Mouse (Mus musculus) limb, embryonic 14.5 days (tissue): Measurements from ENCODE around the gene Bbip1. TPM values are rescaled to one million over a fixed set of nuclear protein-coding genes. Genes with fewer than 3 reads are reported as not detected.

Experiments used
- ATAC-seq: fragments of 200-750 bp; cut with Nextera tagmentation; 2 replicates; pipeline ENCODE4 v1.8.0; 2017; ENCODE audit warnings: low read depth, moderate number of reproducible peaks, moderate TSS enrichment; ENCODE audit not compliant: low FRiP score
- DNase-seq: peaks from one replicate; pipeline ENCODE4 v3.0.0-alpha.2; 2015; ENCODE audit warnings: low spot score
- H3K27ac ChIP-seq: fragments of 300-500 bp; sonication (generic); replicated peaks from 2 replicates; pipeline ENCODE4 v1.5.1; 2014; ENCODE audit warnings: low read depth, mild to moderate bottlenecking, low read length, moderate library complexity, mixed read lengths
- H3K27me3 ChIP-seq: fragments of 300-500 bp; sonication (generic); 2 replicates; pipeline ENCODE4 v1.6.1; 2014; ENCODE audit warnings: low read length, mixed read lengths; ENCODE audit not compliant: control insufficient read depth, insufficient read depth
- H3K36me3 ChIP-seq: fragments of 300-500 bp; sonication (generic); 2 replicates; pipeline ENCODE4 v1.6.1; 2014; ENCODE audit warnings: mild to moderate bottlenecking, low read length, moderate library complexity, mixed read lengths; ENCODE audit not compliant: control insufficient read depth, insufficient read depth
- H3K4me1 ChIP-seq: fragments of 300-500 bp; sonication (generic); 2 replicates; pipeline ENCODE4 v1.6.1; 2014; ENCODE audit warnings: antibody characterized with exemption, low read length, mixed read lengths; ENCODE audit not compliant: control insufficient read depth, insufficient read depth
- H3K4me2 ChIP-seq: fragments of 300-500 bp; sonication (generic); replicated peaks from 2 replicates; pipeline ENCODE4 v1.6.1; 2014; ENCODE audit warnings: low read depth, mild to moderate bottlenecking, low read length, moderate library complexity; ENCODE audit not compliant: severe bottlenecking
- H3K4me3 ChIP-seq: fragments of 300-500 bp; sonication (generic); replicated peaks from 2 replicates; pipeline ENCODE4 v1.5.1; 2014; ENCODE audit warnings: low read length
- H3K9ac ChIP-seq: fragments of 300-500 bp; sonication (generic); 2 replicates; pipeline ENCODE4 v1.6.1; 2014; ENCODE audit warnings: mild to moderate bottlenecking, low read depth, low read length, moderate library complexity; ENCODE audit not compliant: severe bottlenecking
- H3K9me3 ChIP-seq: fragments of 300-500 bp; sonication (generic); 2 replicates; pipeline ENCODE4 v1.6.1; 2016; ENCODE audit warnings: low read length; ENCODE audit not compliant: control insufficient read depth
- POLR2A ChIP-seq: fragments of 200-500 bp; IDR thresholded peaks from 2 replicates; pipeline ENCODE4 v1.8.0; 2012; ENCODE audit warnings: inconsistent platforms, mild to moderate bottlenecking, moderate library complexity, borderline replicate concordance; ENCODE audit not compliant: insufficient read depth, insufficient read length; ENCODE audit errors: extremely low read depth
- WGBS: fragments of 180-500 bp; shearing (Covaris S2); extraction: QIAGEN DNeasy Blood & Tissue Kit; methylation state at CpG from one replicate; pipeline ENCODE4 v1.1.7; 2014; 5-methylcytosine and 5-hydroxymethylcytosine counted together
- polyA plus RNA-seq, 2 experiments: library from polyadenylated mRNA; depleted of rRNA in 1 of 2; stranded (reverse) in 1 of 2; unstranded in 1 of 2; fragments of >200 nt; fragmentation: Nextera tagmentation in 1 of 2; extraction: Ambion mirVana in 1 of 2; gene quantifications; 2 replicates each; pipeline versions ENCODE4 v1.2.1 to v1.2.3; 2012 to 2014

Bbip1 gene
- polyA plus RNA-seq, 2 experiments = 57.2 to 78.8 TPM

DNA sequence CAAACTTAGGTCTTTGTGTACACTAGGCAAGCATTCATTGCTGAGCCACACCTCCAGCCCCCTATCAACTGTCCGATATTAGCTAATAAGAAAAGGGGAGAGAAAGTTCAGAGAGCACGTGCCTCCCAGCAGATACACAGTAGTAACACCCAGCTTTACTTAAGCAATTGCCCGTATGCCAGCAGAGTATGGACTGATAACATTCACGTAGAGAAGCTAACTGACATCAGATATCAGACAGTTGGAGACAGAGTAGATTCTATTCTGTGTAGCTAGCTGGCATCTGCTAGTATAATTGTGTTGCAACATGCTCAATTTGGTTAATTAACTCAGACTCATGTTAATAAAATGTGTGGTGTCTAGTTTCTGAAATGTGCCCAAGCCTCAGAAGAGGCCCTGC, 3.3 kb downstream of the Bbip1 start:
- no peak for ATAC-seq
- Histone ChIP-seq H3K9me3 (no peaks in the 10 kb centered on the region), H3K4me1 (peaks cover 3% of the 10 kb centered on the region), H3K27me3 (no peaks in the 10 kb centered on the region), H3K36me3 (peaks cover 13% of the 10 kb centered on the region), H3K27ac (no peak overlapping the region), H3K4me3 (no peak overlapping the region), H3K9ac (no peak overlapping the region), H3K4me2 (no peak overlapping the region)
- DNase-seq = no peak
- WGBS = 93% methylated on average over 4 of the region's 4 CpGs
- TF ChIP-seq POLR2A = no peak

DNA sequence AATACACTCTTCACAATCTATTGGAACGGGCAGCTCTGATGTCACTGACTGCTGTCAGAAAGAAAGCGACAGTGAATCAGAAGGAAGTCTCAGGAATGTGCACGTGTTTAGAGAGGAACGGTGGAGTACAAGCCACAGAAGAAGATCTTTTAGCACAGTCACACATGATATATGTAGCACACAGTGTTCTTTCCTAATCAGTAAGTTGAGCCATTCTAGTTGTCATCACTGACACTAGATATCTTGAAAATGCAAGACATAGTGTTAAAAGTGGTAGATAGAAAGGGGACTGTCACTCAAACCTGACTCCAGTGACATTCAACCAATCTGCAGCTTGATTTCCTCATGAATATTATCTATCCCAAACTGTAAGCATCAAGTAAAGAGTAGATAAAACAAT, 5.0 kb downstream of the Bbip1 start:
- ATAC-seq = no peak
- H3K27ac ChIP-seq = no peak overlapping the region
- no peaks in the 10 kb centered on the region for H3K27me3 ChIP-seq
- no peak overlapping the region for H3K4me2 ChIP-seq
- H3K9ac ChIP-seq = no peak overlapping the region
- H3K36me3 ChIP-seq = peaks cover 20% of the 10 kb centered on the region
- H3K9me3 ChIP-seq = no peaks in the 10 kb centered on the region
- 88% methylated on average over 4 of the region's 4 CpGs for WGBS
- H3K4me1 ChIP-seq = no peaks in the 10 kb centered on the region; the same call in 1 of the 2 replicates
- no peak for DNase-seq
- no peak overlapping the region for H3K4me3 ChIP-seq
- TF ChIP-seq POLR2A = no peak

DNA sequence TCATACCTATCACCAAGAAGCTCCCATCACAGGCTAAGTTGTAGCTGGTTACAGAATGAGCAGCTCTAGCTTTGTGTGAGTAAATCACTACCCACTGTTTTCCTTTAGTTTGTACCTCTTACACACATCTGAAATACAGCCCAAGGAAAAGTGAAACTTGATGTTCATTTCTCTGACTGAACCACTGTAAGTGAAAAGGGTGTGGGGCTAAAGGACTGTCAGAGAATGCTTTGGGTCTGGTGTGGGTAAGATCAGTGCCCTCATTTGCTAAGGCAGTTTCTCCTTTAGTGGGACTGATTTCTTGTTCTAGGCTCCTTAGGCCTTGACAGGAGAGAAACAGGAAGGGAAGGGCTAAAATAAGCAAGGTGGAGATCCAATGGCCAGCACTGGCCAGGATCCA, 10.4 kb downstream of the Bbip1 start:
- DNase-seq (no peak), ATAC-seq (no peak)
- Histone ChIP-seq H3K4me2 (no peak overlapping the region), H3K27ac (no peak overlapping the region), H3K4me3 (no peak overlapping the region), H3K36me3 (peaks cover 48% of the 10 kb centered on the region), H3K9me3 (no peaks in the 10 kb centered on the region), H3K9ac (no peak overlapping the region), H3K4me1 (no peaks in the 10 kb centered on the region), H3K27me3 (no peaks in the 10 kb centered on the region)
- no peak for TF ChIP-seq POLR2A

DNA sequence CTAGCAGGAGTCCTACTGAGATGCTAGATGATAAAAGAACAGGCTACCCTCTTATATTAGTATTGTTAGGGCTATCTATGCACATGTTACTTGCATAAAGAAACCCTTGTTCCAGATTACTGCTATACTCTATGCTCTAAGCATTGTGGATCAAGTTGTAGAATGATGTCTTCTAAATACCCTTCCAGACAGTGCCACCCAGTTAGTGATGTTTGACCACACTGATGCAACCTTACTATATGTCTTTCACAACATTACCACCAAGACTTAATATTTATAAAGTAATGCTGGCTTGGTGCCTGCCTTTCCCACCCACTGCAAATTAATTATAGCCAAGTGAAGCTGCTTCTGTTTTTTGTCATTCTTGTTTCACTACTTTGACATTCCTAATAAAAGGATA, 11.4 kb downstream of the Bbip1 start:
- no peaks in the 10 kb centered on the region for H3K9me3 ChIP-seq
- no peak for TF ChIP-seq POLR2A
- no peak overlapping the region for H3K4me2 ChIP-seq
- no peaks in the 10 kb centered on the region for H3K4me1 ChIP-seq
- H3K4me3 ChIP-seq = no peak overlapping the region
- H3K9ac ChIP-seq = no peak overlapping the region
- no peak for DNase-seq
- H3K36me3 ChIP-seq = peaks cover 48% of the 10 kb centered on the region
- no peak overlapping the region for H3K27ac ChIP-seq
- H3K27me3 ChIP-seq = no peaks in the 10 kb centered on the region
- ATAC-seq = no peak

DNA sequence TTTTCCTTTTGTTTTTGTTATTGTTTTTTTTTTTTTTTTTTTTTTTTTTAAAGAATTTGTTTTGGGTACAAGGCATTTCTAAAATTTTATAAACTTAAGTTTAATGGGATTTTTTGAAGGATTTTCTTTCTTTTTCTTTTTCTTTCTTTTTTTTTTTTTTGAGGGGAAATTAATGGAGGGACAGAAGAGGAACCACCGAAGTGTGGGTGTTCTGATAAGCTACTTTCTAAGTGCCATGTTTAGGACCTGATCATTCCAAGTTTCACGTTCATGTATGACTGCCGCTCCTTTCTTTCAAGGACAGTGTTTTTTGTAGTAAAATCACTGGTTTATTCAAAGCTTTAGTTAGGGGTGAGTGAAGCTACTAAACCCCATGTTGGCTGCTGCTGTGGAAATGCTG, 15.2 kb downstream of the Bbip1 start:
- no peaks in the 10 kb centered on the region for H3K4me1 ChIP-seq
- H3K36me3 ChIP-seq = peaks cover 65% of the 10 kb centered on the region
- DNase-seq (no peak), ATAC-seq (no peak)
- H3K9me3 ChIP-seq = 0 out of 2 replicates have a peak, but pooled peaks cover 3% of the 10 kb centered on the region
- H3K27me3 ChIP-seq = no peaks in the 10 kb centered on the region
- H3K4me2 ChIP-seq = no peak overlapping the region
- no peak overlapping the region for H3K9ac ChIP-seq
- TF ChIP-seq POLR2A = no peak
- H3K27ac ChIP-seq = no peak overlapping the region
- H3K4me3 ChIP-seq = no peak overlapping the region
- 93% methylated on average over 3 of the region's 3 CpGs for WGBS

DNA sequence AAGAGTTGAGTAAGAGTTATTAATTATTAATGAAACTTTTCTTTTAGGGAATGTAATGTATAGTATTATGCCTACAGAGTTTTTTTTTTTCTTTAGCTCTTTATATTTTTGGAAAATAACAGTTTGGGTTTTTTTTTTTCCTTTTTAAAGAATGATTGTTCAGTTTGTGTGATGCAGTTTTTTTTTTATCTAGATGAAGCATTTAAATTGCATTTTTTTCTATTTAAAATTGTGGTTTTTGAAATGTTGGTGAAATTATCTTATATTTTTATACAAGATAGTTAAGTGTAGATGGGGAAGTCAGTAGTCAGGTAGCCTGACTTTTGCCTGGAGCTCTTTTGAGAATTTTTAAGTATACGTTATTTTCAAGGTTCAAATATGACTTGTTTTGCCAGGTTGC, 17.7 kb downstream of the Bbip1 start:
- Histone ChIP-seq H3K4me3 (no peak overlapping the region), H3K4me2 (no peak overlapping the region), H3K27ac (no peak overlapping the region), H3K27me3 (no peaks in the 10 kb centered on the region), H3K4me1 (no peaks in the 10 kb centered on the region), H3K9me3 (0 out of 2 replicates have a peak, but pooled peaks cover 3% of the 10 kb centered on the region), H3K36me3 (peaks cover 72% of the 10 kb centered on the region), H3K9ac (no peak overlapping the region)
- no peak for TF ChIP-seq POLR2A
- WGBS = 79% methylated on average over 1 of the region's 1 CpGs
- no peak for DNase-seq
- no peak for ATAC-seq
